Mouse (Mus musculus): ENCODE results near the gene Dcaf6.

- no peak for TF ChIP-seq POLR2AphosphoS2 (IDR thresholded peaks at IDR 0.05; ENCODE audit: insufficient read length, low read depth)
- TF ChIP-seq MAX (IDR thresholded peaks at IDR 0.05; ENCODE audit: low read depth): no peak
- TF ChIP-seq E2F4 (IDR thresholded peaks at IDR 0.05; ENCODE audit: insufficient read depth): no peak
- TF ChIP-seq TCF12 (IDR thresholded peaks at IDR 0.05; ENCODE audit: insufficient read depth, poor library complexity, severe bottlenecking): no peak
- TF ChIP-seq POLR2A (IDR thresholded peaks at IDR 0.05; ENCODE audit: insufficient read length, low read depth): no peak
- no peak for TF ChIP-seq CEBPB (IDR thresholded peaks at IDR 0.05; ENCODE audit: insufficient read depth, poor library complexity, severe bottlenecking)
- no peak for TF ChIP-seq SRF (IDR thresholded peaks at IDR 0.05; ENCODE audit: control insufficient read depth, insufficient read length, low read depth)
- no peak for TF ChIP-seq MYOG (IDR thresholded peaks at IDR 0.05; ENCODE audit: control insufficient read depth in 1 of 3, insufficient read depth in 1 of 3, insufficient read length in 2 of 3, low read depth in 2 of 3)
- no peak for TF ChIP-seq USF1 (IDR thresholded peaks at IDR 0.05; ENCODE audit: low read depth)
- TF ChIP-seq TCF3 (IDR thresholded peaks at IDR 0.05; ENCODE audit: insufficient read length, low read depth): no peak
Measured at GRCm38 (mm10) chr1:165302455-165303208, 157.6 kb downstream of the Dcaf6 start.
